Comparison of ENCODE assay signal across 8 mouse cellular contexts in genomic region chr11:62458276-62458724, GRCm38 (mm10). TPM values are rescaled to one million over a fixed set of nuclear protein-coding genes. Genes with fewer than 3 reads are reported as not detected.
A peak's percentile ranks its signal among the peaks of the same experiment; 100 is the strongest.
DNase-seq lines count a peak whose midpoint lies in the region; ATAC-seq and TF ChIP-seq lines count a peak whose summit lies in the region.

TSS of gene Pigl (plus strand) at chr11:62458460.
TSS of gene Ncor1 (minus strand) at chr11:62458541.

- H3K9me3 ChIP-seq in intestine, postnatal 0 days (ENCODE audit: control insufficient read depth), result no peaks in the 10 kb centered on the region
- H3K9me3 ChIP-seq in midbrain, embryonic 10.5 days (replicated peaks), result no peaks in the 10 kb centered on the region

- H3K27me3 ChIP-seq in intestine, postnatal 0 days (replicated peaks; ENCODE audit: control insufficient read depth, insufficient read depth, low read length), result no peaks in the 10 kb centered on the region
- H3K27me3 ChIP-seq in midbrain, embryonic 10.5 days (ENCODE audit: low read depth, poor library complexity, severe bottlenecking), result no peaks in the 10 kb centered on the region

- H3K4me1 ChIP-seq in intestine, postnatal 0 days (replicated peaks; ENCODE audit: control insufficient read depth, insufficient read depth, low read length), result no peaks in the 10 kb centered on the region
- H3K4me1 ChIP-seq in midbrain, embryonic 10.5 days, result peaks cover 29% of the 10 kb centered on the region

- under 1% methylated on average over 33 of the region's 33 CpGs for whole genome bisulfite sequencing in intestine, postnatal 0 days
- WGBS in midbrain, embryonic 10.5 days, result under 1% methylated on average over 33 of the region's 33 CpGs

- peak; percentile 86 for DNase-seq in adrenal gland, adult 8-10 months
- peak; percentile 76 for DNase-seq in embryo, embryonic 11.5 days (ENCODE audit: low read depth, low spot score)
- peak; percentile 67 to 82 for DNase-seq in gastrocnemius, postnatal 4 days (ENCODE audit: low spot score in 2 of 2)
- DNase-seq in left cerebral cortex, postnatal 36 days (ENCODE audit: low spot score in 2 of 2), result peak; percentile 88 to 89
- DNase-seq in midbrain, embryonic 10.5 days (ENCODE audit: low spot score), result peak; percentile 89
- peak; percentile 78 to 84 for DNase-seq in right cerebral cortex, postnatal 36 days (ENCODE audit: low spot score in 2 of 2)
- peak; percentile 79 to 82 for DNase-seq in urinary bladder, postnatal 4 days (ENCODE audit: low spot score in 2 of 2)

- peak within 1 kb of the TSS; percentile 98 for H3K4me3 ChIP-seq in intestine, postnatal 0 days (ENCODE audit: low read depth, low read length)
- H3K4me3 ChIP-seq in midbrain, embryonic 10.5 days, result peak within 1 kb of the TSS; percentile 94

- H3K36me3 ChIP-seq in intestine, postnatal 0 days (ENCODE audit: control insufficient read depth, insufficient read depth), result no peaks in the 10 kb centered on the region
- 0 out of 2 replicates have a peak, but pooled peaks cover 8% of the 10 kb centered on the region for H3K36me3 ChIP-seq in midbrain, embryonic 10.5 days

- H3K4me2 ChIP-seq in intestine, postnatal 0 days (replicated peaks; ENCODE audit: low read depth), result peak within 1 kb of the TSS; percentile 96

- TF ChIP-seq CTCF in intestine, postnatal 0 days (IDR thresholded peaks at IDR 0.05; ENCODE audit: low read depth), result no peak

- peak; percentile 59 for ATAC-seq in intestine, postnatal 0 days

- intact Hi-C loops in left cerebral cortex, postnatal 36 days (cut with DNase I), result loop anchor here (5.0 kb wide), 1 partner anchor 79 kb away; the partner anchor contains the start of gene Cenpv

- peak within 1 kb of the TSS; percentile 99 for H3K27ac ChIP-seq in intestine, postnatal 0 days (ENCODE audit: low read depth, low read length)
- peak within 1 kb of the TSS; percentile 99 for H3K27ac ChIP-seq in midbrain, embryonic 10.5 days (replicated peaks)

- H3K9ac ChIP-seq in intestine, postnatal 0 days (ENCODE audit: low read depth, low read length), result peak within 1 kb of the TSS; percentile 99

RNA-seq across cellular contexts. Expression of gene Pigl, which starts in this region (rescaled TPM):
- 10 to 100 TPM; 10.2 to 10.9 (median 10.7) TPM for total RNA-seq in adrenal gland, adult 8-10 months (2022)
- 1 to 10 TPM; 5.3 to 6.2 TPM for total RNA-seq in gastrocnemius, postnatal 4 days (2021)
- 8.3 and 8.9 TPM in 2 replicates for polyA plus RNA-seq in intestine, postnatal 0 days (2015; fragmentation: Nextera tagmentation; extraction: Ambion mirVana)
- total RNA-seq in left cerebral cortex, postnatal 36 days (2021), result 1 to 10 TPM; 5.5 to 6.4 TPM
- 16.4 and 17.9 TPM in 2 replicates for polyA plus RNA-seq in midbrain, embryonic 10.5 days (2016; fragmentation: Nextera tagmentation; extraction: Ambion mirVana)

RNA-seq across cellular contexts. Expression of gene Ncor1, which starts in this region (rescaled TPM):
- total RNA-seq in adrenal gland, adult 8-10 months (2022), result 100 to 1,000 TPM; 177 to 269 (median 227) TPM
- 100 to 1,000 TPM; 169 to 170 TPM for total RNA-seq in gastrocnemius, postnatal 4 days (2021)
- polyA plus RNA-seq in intestine, postnatal 0 days (2015; fragmentation: Nextera tagmentation; extraction: Ambion mirVana), result 114 and 140 TPM in 2 replicates
- 100 to 1,000 TPM; 237 to 292 TPM for total RNA-seq in left cerebral cortex, postnatal 36 days (2021)
- 120 and 139 TPM in 2 replicates for polyA plus RNA-seq in midbrain, embryonic 10.5 days (2016; fragmentation: Nextera tagmentation; extraction: Ambion mirVana)

Comparison
In these comparisons a context has a peak if more than half of its experiments do, and no peak if none do; other contexts are left out.
1. Peak in every context shown above with its lines: DNase-seq, ATAC-seq, H3K4me3 ChIP-seq and H3K27ac ChIP-seq.